Mouse (Mus musculus): ENCODE measurements around the gene Cd300a. TPM values are rescaled to one million over a fixed set of nuclear protein-coding genes. Genes with fewer than 3 reads are reported as not detected.
A peak's percentile ranks its signal among the peaks of the same experiment; 100 is the strongest.

Cd300a gene
- total RNA-seq, 2 experiments from 2014 or later, result 0.37 to 0.52 TPM

DNA sequence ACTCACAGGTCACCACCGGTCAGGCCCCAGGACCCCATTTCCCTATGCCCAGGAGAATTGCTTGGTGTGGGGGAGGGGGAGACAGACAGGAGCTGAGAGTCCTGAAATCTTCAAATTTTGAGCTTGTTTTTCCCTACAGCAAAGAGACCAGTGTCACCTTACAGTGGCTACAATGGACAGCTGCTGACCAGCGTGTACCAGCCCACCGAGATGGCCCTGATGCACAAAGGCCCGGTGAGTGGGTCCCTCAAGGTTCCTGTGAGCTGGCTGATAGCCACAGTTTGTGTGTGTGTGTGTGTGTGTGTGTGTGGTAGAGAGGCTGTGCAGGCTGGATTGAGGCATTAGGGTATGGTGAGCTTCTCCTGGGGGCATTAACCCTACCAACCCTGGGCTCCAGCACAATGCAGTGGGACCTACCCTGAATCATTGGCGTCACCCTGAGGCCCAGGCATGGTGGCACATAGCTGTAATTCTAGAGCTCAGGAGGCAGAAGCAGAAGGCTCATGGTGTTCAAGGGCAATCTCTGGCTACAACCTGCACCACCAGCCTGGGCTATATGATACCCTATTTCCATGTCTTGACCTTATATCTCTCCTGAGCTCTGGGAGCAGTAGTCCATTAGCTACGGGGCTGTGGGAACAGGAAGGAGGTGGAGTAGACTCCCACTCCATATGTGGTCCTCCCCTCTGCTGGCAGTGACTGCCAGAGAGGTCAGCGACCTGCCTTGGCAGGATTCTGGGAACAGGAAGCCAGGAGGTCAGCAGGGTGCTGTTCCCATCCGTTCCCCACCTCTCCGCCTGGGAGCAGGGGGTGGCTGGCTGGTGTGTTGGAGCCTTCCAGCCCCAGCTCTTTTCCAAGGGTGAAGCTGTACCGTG lies 23.1 kb upstream of the Cd300a start:
- no peak for DNase-seq (ENCODE audit: extremely low spot score in 1 of 2, low spot score in 1 of 2)

GRCm38 (mm10) chr11:114867361-114868235 lies 22.2 kb upstream of the Cd300a start:
- DNase-seq (ENCODE audit: extremely low spot score in 1 of 2, low spot score in 1 of 2), result no peak

- DNase-seq (ENCODE audit: extremely low spot score in 1 of 2, low spot score in 1 of 2), result no peak
These were observed 21.6 kb upstream of the Cd300a start for GRCm38 (mm10) chr11:114868280-114868679.

GRCm38 (mm10) chr11:114869787-114870186 lies 20.1 kb upstream of the Cd300a start:
- no peak for DNase-seq (ENCODE audit: extremely low spot score in 1 of 2, low spot score in 1 of 2)

DNA sequence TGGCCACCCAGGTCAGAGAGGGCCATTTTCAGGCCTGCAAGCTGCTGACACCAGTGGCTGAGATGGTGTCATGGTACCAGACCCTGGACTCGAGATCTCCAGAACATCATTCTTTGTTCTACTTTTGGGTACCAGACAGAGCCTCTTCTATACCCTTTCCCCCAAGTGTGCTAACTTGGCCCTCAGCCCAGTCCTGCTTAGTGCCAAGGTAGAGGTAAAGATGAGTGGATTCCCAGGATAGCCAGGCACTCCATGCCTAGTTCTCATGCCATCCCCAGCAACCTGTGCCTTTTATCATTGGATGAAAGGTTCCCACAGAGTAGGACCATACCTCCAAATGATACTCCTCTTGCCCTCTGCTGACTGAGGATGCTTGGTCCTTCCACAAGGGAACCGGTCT lies 18.3 kb upstream of the Cd300a start:
- DNase-seq (ENCODE audit: extremely low spot score in 1 of 2, low spot score in 1 of 2), result no peak

DNA sequence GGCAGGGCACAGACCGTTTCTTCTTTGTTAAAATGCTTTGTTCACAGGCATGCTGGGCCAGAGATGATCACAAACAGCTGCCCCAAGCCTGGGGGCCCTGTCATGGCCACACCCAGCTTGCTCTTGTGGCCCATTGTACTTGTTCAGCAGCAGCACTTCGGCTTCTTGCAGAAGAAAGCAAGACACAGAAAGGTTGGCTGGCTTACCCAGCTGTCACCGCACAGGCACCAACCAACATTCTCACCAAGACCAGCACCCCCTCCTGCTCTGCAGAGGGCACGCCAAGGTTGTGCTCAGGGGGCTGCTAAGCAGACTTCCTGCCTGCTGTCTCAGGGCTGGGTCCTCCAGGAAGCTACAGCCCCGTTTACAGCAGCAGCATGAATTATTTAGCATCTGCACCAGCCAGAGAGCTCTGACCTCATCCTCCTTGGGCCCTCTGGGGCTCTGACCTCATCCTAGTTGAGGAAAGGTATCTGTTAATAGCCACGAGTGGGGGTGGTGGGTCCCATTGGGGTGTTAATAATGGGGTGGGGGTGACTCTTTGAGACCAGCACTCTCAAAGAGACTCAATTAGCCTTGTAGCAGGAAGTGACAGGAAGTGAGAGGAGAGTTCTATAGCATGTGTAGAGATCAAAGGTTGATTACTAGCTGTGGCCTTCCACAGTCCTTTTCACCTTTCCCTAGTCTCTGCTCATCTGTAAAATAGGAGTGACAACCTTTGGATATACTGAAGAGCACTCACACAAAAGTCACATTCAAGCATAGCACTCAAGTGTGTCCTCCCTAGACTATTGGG lies 16.6 kb upstream of the Cd300a start:
- DNase-seq (ENCODE audit: extremely low spot score in 1 of 2, low spot score in 1 of 2), result no peak

- DNase-seq (ENCODE audit: extremely low spot score in 1 of 2, low spot score in 1 of 2), result no peak
These were observed 15.4 kb upstream of the Cd300a start for GRCm38 (mm10) chr11:114874226-114875145.

GRCm38 (mm10) chr11:114875301-114875801 lies 14.5 kb upstream of the Cd300a start:
- DNase-seq (ENCODE audit: extremely low spot score in 1 of 2, low spot score in 1 of 2), result no peak

- DNase-seq (ENCODE audit: extremely low spot score in 1 of 2, low spot score in 1 of 2), result no peak
These were observed 13.7 kb upstream of the Cd300a start for GRCm38 (mm10) chr11:114876176-114876575.

DNA sequence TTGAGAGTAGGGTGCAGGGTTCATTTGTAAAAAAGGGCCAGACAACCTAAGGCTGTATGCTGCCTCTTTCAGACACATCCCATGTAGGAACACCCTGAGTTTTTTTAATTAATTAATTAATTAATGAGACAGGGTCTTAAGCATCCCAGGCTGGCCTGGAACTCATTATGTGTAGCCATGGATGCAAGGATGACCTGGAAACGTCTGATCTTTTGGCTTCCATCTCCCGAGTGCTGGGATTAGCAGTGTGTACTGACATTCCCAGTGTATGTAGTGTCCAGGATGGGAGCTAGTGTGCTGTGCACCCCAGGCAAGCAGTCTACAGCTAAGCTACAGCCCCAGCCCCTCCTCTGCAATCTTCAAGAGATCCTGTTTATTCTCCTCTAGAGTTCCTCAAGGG lies 13.2 kb upstream of the Cd300a start:
- DNase-seq (ENCODE audit: extremely low spot score in 1 of 2, low spot score in 1 of 2), result no peak

DNA sequence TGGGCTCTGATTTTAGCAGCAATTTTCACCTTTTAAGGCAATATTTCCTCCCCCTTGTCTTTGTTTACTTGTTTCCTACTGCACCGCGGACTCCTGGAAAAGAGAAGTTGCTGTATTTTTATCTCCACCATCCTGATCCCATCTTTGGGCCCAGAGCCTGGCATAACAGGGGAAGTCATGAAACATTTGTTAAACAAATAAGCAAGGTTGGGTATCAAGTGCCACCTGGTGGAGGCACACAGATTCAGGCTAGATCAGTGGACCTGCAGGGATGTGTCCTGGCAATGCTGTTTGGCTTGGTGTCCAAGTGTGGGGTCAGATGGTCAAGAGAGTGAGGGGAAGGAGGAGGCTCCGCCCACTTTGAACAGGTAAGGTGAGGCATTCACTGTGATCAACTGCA lies 12.7 kb upstream of the Cd300a start:
- DNase-seq (ENCODE audit: extremely low spot score in 1 of 2, low spot score in 1 of 2), result peak in 1 of 2 experiments; percentile 50

GRCm38 (mm10) chr11:114879666-114880065 lies 10.2 kb upstream of the Cd300a start:
- no peak for DNase-seq (ENCODE audit: extremely low spot score in 1 of 2, low spot score in 1 of 2)

DNA sequence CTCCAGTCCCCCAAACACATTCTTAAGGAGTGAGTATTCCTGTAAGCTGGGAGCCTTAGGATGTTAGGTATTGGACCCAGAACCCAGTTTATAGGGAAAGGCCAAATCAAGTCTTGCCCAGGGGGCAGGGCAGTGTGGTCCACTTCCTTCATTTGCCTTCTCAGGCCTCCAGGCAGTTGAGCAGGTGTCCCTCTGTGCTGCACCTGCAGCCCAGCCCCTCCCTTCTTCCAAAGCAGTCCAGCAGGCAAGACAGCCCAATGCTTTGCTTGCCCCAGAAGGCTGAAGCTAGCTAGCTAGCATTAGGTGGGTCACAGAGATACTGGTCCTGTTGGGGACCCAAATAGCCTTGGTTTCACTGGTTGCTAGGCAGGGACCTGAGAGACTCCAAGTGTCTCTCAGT lies 9.7 kb upstream of the Cd300a start:
- no peak for DNase-seq (ENCODE audit: extremely low spot score in 1 of 2, low spot score in 1 of 2)

- DNase-seq (ENCODE audit: extremely low spot score in 1 of 2, low spot score in 1 of 2), result peak in 1 of 2 experiments; percentile 73
These were observed 9.3 kb upstream of the Cd300a start for GRCm38 (mm10) chr11:114880589-114880988.

GRCm38 (mm10) chr11:114883251-114883789 lies 6.5 kb upstream of the Cd300a start:
- no peak for DNase-seq (ENCODE audit: extremely low spot score in 1 of 2, low spot score in 1 of 2)

- DNase-seq (ENCODE audit: extremely low spot score in 1 of 2, low spot score in 1 of 2), result no peak
These were observed 5.3 kb upstream of the Cd300a start for GRCm38 (mm10) chr11:114884380-114885100.

DNA sequence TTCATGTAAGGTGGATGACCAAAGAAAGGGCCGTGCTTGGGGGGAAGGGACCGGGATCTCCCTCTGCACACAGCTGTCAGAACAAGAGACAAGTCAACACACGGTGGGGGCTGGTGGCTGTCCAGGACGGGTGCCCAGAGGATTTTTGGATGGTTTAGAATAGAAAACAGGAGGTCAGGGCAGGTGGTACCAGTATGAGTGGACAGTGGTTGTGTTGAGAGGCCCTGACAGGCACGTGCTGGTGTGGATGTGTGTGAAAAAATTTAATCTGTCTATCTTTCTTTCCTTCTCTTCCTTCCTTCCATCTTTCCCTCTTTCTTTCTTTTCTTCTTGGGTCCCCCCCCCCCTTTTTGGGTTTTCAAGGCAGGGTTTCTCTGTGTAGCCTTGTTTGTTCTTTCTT lies 701 bp downstream of the Cd300a start:
- no peak for DNase-seq (ENCODE audit: extremely low spot score in 1 of 2, low spot score in 1 of 2)

DNA sequence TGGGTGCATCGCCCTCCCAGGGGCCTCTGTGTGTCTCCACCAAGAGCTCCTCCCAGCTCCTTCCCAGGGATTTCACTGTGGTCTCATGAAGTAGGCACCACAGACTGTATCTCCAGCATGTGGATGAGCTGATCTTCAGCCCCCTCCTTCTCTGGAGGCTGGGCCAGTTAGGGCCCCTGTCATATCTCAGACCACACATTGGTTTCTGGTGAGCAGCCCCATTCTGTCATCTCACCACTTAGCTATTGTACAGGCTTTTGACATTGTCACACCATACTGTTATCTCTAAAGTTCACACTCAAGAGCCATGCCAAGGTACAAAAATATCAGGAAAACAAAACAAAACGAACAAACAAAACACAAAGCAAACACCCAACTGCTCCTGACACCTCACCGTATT lies 6.2 kb downstream of the Cd300a start:
- no peak for DNase-seq (ENCODE audit: extremely low spot score in 1 of 2, low spot score in 1 of 2)

All from layer of hippocampus, postnatal 25 days (tissue).